Mouse (Mus musculus) testis, adult 2 months (tissue): ENCODE measurements around the gene Pole4.

ENCODE experiments used
- CTCF ChIP-seq: fragments of 200-500 bp; IDR thresholded peaks from 2 replicates; pipeline ENCODE4 v1.5.1; 2012; ENCODE audit warnings: low read depth, mild to moderate bottlenecking, inconsistent platforms, low read length, moderate library complexity; ENCODE audit not compliant: control insufficient read depth, insufficient read depth, insufficient replicate concordance
- POLR2A ChIP-seq: fragments of 200-500 bp; IDR thresholded peaks from 2 replicates; pipeline ENCODE4 v1.6.1; 2012; ENCODE audit warnings: low read depth, mild to moderate bottlenecking, inconsistent platforms, low read length, moderate library complexity; ENCODE audit not compliant: control insufficient read depth

DNA sequence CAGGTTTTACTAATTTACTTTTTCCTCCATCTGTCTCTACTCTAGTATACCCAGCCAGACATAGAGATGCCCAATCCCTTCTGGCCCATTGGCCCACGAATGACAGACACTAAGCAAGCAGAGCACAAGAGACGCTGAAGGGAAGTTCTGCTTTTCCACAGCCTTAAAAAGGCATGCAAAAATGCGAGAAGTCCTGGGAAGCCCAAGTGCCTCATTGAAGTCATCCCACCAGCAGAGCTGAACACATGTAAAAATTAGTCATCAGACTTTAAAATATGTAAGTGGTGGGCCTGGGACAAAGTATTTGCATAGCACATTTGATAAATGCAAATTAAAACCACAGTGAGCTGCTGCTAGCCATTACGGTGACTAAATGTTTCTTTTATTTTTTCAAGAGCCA lies 65.1 kb downstream of the Pole4 start:
- TF ChIP-seq POLR2A (no peak), CTCF (no peak)
